Mouse (Mus musculus): ENCODE data around the gene C1qtnf7.

- no peak for TF ChIP-seq EP300 (IDR thresholded peaks at IDR 0.05; ENCODE audit: low read depth)
- no peak for TF ChIP-seq CTCF (IDR thresholded peaks at IDR 0.05; ENCODE audit: low read depth)
Measured at GRCm38 (mm10) chr5:43601601-43602000, 86.3 kb downstream of the C1qtnf7 start.
